Mouse (Mus musculus) kidney, postnatal 14 days (tissue): ENCODE measurements around the gene Ctdspl.

Experiments
- DNase-seq: peaks from one replicate; pipeline ENCODE4 v3.0.0; 2022; ENCODE audit warnings: mixed read lengths

The Ctdspl gene

DNA sequence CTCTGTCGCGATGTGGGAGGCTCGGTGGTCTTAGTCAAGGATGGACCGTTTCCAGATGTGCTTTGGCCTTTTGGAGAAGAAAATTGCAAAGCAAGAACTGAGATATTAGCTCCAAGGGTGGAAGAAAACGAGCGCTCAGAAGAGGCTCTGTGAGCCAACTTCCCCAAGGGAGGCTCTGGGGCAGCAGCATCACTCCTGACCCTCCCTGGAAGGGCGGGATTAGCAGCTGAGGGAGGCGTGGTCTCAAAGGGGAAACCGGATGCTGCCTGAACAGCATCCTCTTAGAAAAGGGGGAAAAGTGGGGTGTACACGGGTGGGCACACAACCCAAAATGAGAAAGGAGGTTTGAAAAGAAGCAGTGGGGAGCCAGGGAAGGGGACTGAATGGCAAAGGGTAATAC lies 23.8 kb downstream of the Ctdspl start:
- DNase-seq = no peak

DNA sequence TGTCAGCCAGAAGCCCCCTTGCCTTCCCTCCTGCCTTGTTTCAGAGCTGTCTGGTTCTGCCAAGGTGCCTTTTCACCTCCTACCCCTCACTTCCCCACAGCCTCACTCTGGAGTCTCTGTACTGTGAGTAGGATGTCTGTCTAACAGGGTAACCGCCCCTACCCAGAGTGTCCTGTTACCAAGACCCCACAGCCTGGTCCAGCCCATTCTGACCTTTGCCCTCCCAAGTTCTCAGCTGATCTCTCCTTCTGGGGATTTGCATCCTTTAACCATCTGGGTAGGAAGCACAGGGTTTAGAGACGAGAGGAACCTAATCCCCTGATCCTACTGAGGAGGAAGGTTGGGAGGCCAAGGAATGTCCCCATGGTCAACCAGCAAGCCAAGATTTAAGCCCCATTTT lies 24.5 kb downstream of the Ctdspl start:
- no peak for DNase-seq

DNA sequence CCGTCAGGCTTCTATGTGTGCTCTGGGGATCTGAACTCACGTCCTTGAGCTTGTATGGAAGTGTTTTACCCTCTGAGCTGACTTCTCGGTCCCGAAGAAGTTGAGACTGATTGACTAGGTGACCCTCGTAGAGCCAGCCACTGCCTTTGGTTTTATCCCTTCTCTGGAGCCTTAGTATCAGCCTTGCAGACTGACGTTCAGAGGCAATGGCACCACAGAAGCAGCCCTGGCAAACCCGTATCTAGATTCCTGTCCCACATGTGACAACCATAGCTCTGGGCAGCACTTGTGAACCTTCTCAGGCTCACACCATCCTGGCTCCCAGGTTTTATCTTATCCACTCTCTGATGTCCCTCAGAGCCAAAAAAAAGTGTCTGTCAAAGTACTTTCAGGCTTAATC lies 25.1 kb downstream of the Ctdspl start:
- no peak for DNase-seq

DNA sequence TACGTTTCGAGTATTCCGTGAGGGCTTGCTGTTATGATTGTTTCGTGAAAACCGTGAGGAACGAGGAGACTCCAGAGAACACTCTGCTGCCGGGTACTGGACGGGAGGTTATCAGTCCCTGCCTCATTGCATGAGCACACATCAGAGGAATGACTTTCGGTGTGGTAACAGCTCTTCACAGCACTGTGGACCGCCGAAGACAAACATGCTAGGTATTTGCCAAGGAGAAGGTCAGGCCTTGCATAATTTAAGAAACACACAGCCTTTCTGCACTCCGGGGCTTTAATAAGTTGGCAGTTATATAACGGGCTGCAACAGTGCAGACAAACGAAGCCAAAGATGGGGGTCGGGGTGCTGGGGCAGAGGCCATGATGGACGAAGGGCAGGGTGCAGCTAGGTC lies 25.9 kb downstream of the Ctdspl start:
- peak; percentile 47 for DNase-seq

DNA sequence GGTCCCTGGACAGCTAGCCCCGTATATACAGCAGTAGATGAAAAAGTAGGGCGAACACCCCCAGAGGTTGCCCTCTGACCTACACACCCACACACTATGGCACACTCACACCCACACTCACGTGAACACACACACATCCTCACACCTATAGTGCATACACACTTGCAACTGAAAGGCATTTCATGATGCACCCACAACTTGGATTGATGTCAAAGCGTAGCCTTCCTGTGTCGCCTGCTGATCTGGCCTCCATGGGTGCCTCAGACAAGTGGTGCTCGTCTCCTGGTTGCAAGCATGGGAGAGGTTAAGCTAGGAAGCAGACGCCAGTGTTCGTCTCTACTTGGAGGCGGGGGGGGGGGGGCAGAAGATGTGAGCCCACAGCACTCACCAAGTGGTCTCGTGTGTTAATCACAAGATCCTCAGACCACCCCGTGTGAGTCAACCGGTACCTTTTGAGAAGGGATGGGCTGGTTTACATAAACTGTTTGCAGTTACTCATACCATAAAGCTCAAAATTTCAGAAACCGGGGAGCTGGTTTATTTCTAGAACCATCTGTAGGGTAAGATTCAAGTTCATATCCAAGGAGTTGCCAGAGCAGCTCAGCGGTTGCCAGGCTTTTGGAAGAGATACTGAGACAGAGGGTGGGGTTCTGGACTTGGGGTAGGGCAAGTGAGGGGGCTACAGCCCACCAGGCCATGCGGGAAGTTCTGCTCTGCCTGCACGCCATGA lies 27.4 kb downstream of the Ctdspl start:
- DNase-seq = no peak

DNA sequence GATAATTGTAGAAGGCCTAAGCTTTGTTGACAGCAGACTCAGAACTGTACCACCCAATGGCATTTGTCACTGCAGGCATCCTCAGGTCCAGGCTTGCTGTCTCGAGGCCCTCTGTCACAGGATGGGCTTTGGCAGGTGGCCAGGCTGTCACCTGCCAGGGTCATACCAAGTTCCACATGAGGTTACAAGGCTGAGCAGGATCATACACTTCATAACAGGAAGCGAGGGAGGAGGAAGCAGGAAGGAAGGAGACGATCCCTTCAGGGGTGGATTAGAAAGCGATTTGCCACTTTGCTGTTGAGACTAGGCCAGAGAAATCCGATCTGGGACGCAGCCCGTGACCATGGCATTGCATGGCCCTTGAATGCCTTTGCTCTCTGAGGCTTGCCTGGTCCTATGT lies 32.5 kb downstream of the Ctdspl start:
- DNase-seq = peak; percentile 66

DNA sequence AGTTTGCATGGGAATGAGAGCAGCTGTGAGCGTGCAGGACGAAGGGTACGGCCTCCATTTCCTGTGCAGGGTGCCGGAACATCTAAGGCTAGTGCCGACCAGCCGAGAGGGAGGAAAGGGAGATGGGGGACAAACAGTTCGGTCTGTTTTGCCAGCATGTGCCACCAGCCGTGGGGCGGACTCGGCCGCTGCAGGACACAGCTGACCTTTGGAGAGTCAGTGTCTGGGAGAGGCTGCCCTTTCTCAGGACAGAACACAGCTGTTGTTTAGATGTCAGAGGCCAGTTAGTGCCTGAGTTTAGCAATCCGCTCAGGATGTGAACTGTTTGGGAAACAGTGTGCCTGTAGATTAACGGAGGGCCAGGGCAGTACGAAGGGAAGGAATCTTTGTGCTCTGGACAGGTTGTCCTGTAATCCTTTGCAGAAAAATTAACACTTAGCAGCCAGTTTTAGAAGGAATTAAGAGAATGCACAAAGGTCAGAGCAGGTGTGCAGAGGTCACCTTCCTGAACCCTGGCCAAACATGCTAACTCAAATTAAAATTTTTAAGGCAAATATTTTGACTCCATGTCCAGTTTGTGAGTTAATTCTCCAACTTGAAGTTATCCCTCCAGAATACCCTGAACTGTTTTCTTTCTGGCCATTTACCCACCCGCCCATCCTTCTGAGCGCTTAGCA lies 34.3 kb downstream of the Ctdspl start:
- DNase-seq = peak; percentile 84

DNA sequence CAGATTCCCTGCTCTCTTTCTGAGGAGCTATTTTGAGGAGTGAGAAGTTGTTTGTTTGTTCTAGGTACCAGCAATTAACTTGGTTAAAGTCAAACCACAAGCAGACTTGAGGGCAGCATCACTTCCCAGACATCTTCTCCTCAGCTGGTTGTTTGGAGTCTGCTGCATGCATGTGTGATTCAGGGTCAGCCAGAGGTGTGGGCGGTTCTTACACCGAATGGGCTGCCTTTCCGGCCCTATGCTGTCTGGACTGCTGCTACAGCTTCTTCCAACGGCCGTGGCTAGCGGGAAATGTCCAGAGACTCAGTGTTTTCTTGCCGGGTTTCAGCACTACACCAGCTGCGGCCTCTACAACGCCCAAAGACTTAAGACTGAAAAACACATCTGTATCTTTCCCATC lies 36.9 kb downstream of the Ctdspl start:
- no peak for DNase-seq

DNA sequence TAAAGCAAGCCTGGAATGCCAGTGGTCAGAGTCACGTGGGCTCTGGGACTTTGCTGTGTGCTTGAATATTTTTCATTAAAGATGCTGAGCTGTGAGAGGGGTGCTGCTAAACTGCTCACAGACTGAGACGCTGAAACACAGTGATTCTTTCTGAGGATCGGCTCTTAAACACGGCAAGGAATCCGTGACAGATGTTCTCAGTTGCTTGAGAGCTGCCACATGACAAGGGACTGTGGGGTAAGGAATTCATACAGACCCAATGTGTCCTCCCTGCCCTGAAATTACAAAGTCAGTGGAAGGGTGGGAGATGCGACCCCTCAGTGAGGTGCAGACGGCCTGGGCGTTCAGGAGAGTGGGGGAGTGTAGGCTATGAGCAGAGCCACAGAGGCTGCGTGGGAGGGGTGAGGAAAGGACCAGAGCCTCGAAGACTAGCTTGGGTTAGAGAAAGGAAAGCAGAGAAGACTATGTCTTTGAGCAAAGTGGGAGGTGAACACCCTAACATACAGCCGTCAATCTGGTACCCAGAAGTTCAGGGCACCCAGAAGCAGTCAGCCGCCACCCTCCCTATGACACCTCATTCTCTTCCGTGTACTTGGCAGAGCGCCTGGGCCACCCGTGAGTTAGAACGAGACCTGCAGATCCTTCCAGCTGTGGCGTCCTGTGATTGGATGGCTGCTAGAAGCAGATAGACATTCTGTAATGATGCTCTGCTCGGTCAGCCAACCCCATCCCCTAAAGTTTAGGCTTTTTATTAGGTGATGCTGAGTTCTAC lies 38.2 kb downstream of the Ctdspl start:
- no peak for DNase-seq

DNA sequence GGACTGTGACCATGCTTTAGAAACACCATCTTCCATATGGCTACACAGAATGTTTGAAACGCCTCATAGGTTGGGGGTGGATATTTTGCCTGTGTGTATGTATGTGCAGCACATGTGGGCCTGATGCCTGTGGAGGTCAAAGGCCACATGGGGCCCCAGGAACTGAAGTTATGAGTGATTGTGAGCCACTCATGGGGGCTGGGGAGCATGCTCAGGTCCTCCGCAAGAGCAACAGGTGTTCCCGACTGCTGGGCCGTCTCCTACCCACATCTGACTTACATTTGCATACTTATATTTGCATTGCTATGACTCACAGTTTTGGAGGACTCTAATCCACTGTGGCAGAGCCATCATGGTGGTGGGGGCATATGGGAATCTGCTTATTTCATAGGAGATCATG lies 43.6 kb downstream of the Ctdspl start:
- DNase-seq = no peak

DNA sequence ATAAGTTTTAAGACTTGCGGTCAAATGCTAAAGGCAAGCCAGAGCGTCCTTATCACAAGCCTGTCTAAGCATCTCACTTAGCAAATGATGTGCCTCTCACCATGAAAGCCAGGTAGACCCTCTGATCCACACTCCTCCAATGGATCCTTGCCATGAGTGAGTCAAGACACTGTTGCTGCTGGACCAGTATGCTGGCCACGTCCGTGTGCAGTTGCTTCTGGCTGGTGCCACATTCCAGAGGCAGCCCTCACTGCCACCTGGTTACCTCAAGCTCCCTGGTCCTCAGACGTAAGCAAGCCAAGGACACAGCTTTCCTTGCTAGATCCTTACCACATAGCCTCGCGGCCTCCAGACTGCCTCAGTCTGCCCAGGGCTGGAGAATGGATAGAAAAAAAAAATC lies 46.8 kb downstream of the Ctdspl start:
- DNase-seq = no peak

DNA sequence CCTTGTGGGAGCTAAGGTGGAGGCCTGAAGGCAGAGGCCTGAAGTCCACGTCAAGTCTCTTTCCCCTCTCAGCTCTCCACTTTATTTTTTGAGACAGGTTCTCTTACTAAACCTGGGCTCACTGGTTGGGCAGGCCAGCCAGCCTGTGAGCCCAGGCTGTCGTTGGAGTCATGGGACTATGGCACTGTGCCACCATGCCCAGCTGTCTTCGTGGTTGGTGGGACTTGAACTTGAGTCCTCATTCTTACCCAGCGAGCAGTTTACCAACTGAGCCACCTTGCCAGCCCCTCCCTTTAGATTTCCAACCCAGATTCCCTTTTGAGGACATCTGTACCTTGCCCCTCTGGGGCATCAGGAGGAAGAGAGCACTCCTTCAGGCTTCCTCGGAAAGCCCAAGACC lies 47.3 kb downstream of the Ctdspl start:
- no peak for DNase-seq

DNA sequence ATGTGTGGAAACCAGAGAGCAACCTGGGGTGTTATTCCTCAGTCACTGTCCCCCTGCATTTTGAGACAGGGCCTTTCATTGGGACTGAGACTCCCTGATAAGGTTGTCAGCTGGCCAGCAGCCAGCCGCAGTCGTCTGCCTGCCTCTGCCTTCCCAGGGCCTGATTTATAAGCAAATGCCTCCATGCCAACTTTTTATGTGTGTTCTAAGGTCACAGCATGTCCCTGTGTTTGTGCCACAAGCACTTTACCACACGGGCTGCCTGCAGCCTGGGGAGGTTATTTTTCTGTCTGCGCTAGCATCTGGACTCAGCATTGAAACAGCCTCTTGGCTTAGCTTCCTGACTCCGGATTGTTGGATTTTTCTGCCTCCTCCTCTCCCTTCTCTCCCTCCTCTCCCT lies 47.9 kb downstream of the Ctdspl start:
- peak; percentile 77 for DNase-seq

DNA sequence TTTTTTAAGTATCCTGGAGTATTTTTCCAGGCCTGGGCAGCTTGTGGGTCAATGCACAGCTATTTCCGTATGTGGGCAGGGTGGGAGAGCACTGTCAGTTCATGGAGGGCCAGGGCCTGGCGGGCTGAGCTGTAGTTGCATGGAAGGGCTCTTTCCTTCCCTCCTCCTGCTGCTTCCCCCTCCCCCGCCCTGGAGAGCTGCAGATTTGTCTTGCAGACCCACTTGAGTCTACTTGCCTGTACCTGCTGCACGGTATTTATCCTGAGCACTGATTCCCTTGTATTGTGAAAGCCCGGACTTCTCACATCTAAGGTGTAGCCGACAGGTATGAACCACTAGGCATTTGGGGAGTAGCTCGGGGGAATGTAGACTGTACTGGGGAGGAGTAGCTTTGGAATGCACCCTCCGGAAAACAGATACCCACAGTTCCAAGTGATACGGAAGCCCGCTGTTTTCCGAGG lies 49.0 kb downstream of the Ctdspl start:
- DNase-seq = peak; percentile 71

DNA sequence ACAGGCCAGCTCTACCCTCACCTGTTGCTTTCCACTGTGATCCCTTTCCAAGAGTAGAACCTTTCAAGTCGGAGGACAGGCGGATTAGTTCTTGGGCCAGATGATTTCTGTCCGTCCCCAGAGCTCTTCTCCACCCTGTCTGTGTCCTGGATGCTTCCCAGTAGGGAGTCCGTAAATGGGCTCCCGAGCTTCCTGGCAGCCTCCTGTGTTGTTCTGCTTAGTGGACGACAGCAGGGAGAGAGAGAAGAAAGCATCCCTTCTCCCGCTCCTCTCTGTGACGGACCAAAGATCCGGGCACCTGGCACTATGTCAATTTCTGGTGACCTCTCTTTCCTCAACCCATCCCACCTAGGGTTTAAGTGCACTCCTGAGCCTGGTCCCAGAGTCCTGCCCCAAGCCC lies 49.5 kb downstream of the Ctdspl start:
- peak; percentile 50 for DNase-seq

DNA sequence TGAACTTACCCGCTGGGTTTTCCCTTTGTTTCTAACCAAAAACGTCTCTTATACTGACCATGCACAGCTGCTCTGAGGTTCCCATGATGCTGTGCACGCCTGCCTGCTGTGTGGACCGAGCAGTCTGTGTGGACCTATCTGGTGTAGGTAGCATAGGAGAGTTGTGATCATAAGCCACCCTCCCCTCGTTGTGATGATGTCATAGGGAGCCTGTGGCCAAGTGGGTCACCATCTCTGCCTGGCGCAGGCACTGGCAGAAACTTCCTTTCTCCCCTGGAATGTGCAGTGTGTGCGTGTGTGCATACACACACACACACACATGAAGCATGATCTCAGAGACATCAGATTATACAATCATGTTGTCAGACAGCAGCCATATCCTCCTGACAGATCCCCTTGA lies 50.3 kb downstream of the Ctdspl start:
- no peak for DNase-seq

DNA sequence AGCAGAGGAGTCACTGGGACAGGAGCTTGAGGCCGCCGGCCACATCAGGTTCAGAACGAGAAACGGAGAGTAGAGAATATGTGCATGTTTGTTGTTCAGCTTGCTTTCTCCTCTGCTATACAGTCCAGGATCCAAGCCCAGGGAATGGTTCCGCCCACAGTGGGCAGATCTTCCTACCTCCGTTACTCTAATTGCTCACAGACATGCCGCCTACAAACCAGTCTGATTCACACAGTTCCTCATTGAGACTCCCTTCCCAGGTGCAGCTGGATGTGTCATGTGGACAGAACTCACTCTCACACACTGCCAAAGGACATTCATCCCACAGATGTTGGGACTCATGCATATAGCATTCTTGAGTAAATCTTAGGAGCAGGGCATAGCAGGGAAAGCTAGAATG lies 51.2 kb downstream of the Ctdspl start:
- no peak for DNase-seq

DNA sequence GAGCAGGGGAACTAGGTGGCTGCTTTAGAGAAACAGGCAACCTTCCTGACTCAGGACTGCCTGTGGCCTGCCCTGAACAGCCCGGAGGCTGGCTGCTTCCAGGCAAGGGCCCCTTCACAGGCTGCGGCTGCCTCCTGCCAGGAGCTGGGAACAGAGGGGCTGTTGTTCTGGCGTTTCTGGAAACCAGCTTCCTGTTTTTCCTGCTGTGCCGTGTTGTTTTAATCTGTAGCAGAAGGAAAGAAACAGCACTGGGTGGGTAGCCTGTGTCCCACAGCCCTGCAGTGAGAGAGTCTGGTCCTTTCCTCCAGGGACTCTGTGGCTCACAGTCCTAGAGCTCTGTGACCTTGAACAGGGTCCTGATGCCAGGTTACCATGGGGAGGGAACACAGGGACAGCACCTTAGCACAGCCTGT lies 54.2 kb downstream of the Ctdspl start:
- DNase-seq = peak; percentile 66

DNA sequence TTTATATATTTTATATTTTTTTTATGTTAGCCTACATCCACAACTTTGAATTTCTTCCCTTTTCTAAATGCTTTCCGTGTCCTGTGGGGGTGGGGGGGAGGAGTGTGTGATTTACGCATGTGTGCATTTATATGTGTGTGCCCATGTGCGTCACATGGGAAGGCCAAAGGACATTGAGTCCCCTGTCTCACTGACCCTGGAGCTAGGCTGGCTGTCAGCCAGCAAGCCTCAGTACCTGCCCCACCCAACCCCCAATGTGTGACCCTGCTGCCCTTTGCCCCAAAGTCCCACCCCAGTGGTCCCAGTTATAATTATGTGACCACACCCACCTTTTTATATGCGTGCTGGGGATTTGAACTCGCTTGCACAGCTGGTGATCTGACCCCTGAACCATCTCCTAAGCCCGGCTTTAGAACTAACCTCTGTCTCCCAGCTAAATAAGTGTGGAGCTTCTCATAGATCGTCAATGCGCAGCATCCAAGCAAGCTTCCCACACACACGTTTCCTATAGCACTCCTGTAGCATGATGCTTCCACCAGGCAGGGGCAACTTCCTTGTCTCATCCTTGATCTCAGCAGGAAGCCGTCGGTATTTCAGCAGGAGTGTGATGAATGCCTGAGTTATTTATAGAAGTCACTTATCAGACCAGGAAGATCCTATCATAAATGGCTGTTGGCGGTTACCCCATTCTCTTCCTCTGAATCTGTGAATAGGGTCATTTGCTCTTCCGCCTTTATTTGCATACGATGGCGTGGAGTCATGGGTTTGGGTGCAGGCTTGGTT lies 58.6 kb downstream of the Ctdspl start:
- DNase-seq = peak; percentile 51

DNA sequence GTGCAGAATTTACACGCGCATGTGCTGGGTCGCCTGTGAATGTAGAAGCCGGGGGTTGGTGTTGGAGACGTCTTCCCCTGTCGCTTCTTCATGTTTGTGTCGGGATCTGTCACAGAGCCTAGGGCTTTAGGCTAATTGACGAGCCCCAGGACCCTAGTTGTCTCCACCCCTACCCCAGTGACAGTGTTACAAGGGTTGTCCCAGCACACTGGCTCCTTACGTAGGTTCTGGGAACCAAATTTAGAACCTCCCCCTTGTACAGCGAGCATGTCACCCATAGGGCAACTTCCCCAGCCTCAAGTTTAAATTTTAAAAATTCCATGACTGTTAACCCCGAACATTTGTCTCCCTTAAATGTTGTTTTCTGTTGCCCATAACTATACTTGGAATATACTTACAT lies 60.0 kb downstream of the Ctdspl start:
- DNase-seq = no peak

DNA sequence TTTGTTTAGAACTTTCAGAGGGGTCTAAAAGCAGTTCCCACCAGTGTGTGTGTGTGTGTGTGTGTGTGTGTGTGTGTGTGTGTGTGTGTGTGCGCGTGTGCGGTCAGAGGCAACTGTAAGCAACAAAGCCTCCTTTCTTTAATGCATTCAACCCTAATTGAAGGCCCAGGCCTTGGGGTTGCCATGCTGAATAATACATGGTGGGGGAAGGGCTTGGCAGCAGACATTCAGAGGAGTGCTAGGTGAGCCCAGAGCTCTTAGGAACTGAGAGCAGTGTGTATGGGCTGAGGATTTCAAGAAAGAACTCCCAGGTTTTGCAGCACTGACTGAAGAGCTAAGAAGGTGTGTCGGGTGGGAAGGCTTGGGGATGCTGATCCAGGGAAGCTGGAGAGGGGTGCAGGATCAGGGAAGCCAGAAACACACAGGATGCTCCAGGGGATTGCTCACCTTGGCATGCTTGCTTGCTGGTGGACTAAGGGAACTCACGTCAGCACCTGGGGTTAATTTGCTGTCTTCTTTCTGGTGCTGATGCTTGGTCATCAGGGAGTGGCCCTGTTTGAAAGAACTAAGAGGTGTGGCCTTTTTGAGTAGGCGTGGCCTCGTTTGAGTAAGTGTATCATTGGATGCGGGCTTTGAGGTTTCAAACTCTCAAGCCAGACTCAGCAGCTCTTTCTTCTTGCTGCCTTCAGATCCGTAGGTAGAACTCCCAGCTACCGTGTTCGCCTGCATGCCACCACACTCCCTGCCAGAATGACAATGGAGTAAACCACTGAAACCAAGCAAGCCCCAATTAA lies 62.7 kb downstream of the Ctdspl start:
- no peak for DNase-seq

DNA sequence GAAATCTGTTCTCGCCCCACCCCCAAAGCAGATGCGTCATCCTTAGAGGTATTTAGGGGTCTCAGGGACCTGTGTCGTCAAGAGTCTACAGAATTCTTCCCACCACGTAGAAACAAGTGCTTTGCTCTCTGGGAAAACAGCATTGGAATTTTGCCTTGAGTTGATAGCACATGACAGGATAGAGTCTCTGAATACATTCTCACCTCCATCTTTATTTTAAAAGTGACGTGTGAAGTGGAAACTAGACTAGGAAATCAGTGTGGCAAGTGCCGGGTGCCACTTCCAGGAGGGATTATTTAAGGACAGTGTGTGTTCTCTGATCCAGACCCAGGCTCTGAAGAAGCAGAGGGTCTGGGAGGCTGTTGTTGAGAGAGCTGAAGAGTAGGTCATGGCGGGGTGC lies 64.2 kb downstream of the Ctdspl start:
- no peak for DNase-seq
